Mouse (Mus musculus) heart, adult 2 months (tissue): ENCODE results near the gene Lenep. TPM values are rescaled to one million over a fixed set of nuclear protein-coding genes. Genes with fewer than 3 reads are reported as not detected.

Source experiments
- DNase-seq, 2 experiments: peaks; one replicate each; pipeline ENCODE4 v3.0.0; 2021
- H3K27ac ChIP-seq: fragments of 200-600 bp; 2 replicates; pipeline ENCODE4 v1.8.1; 2022
- H3K27me3 ChIP-seq: fragments of 200-500 bp; 2 replicates; pipeline ENCODE4 v1.6.1; 2012; ENCODE audit warnings: mild to moderate bottlenecking, low read length, inconsistent platforms, mixed read lengths; ENCODE audit not compliant: control insufficient read depth, insufficient read depth
- H3K36me3 ChIP-seq: fragments of 200-500 bp; 2 replicates; pipeline ENCODE4 v1.6.1; 2012; ENCODE audit warnings: low read length, inconsistent platforms; ENCODE audit not compliant: control insufficient read depth, insufficient read depth
- H3K4me1 ChIP-seq: fragments of 200-500 bp; 2 replicates; pipeline ENCODE4 v1.6.1; 2011; ENCODE audit warnings: low read length; ENCODE audit not compliant: control insufficient read depth, insufficient read depth
- H3K4me3 ChIP-seq: fragments of 200-600 bp; 2 replicates; pipeline ENCODE4 v1.8.1; 2022
- H3K79me2 ChIP-seq: fragments of 200-500 bp; replicated peaks from 2 replicates; pipeline ENCODE4 v1.6.1; 2012; ENCODE audit warnings: mild to moderate bottlenecking, inconsistent platforms, low read length, moderate library complexity, mixed read lengths; ENCODE audit not compliant: control insufficient read depth, insufficient read depth
- H3K9ac ChIP-seq: fragments of 200-500 bp; 2 replicates; pipeline ENCODE4 v1.6.1; 2012; ENCODE audit warnings: low read depth, mild to moderate bottlenecking, control low read depth, inconsistent platforms, low read length, mixed read lengths
- CTCF ChIP-seq: fragments of 200-600 bp; IDR thresholded peaks from 2 replicates; pipeline ENCODE4 v1.8.1; 2022; ENCODE audit warnings: antibody characterized with exemption, mild to moderate bottlenecking, moderate library complexity
- EP300 ChIP-seq: fragments of 200-500 bp; IDR thresholded peaks from 2 replicates; pipeline ENCODE4 v1.6.1; 2011; ENCODE audit warnings: low read depth, low read length, control low read depth; ENCODE audit not compliant: insufficient read depth
- POLR2A ChIP-seq: fragments of 200-500 bp; IDR thresholded peaks from 2 replicates; pipeline ENCODE4 v1.6.1; 2011; ENCODE audit warnings: mild to moderate bottlenecking, low read depth, low read length, control low read depth; ENCODE audit not compliant: insufficient read depth
- WGBS: fragments of 180-500 bp; shearing (Covaris S2); methylation state at CpG from one replicate; pipeline ENCODE4 v1.1.7; 2018; 5-methylcytosine and 5-hydroxymethylcytosine counted together
- intact Hi-C: fragments of 180-260 bp; cut with DNase I; formaldehyde crosslinking; loops from one replicate; pipeline ENCODE4 v1.15.1; 2025
- polyA plus RNA-seq: library from polyadenylated mRNA; depleted of rRNA; stranded (reverse); fragments of >200 nt; gene quantifications from 2 replicates; pipeline ENCODE4 v1.2.3, GENCODE M21; 2012
- total RNA-seq, 2 experiments: library from RNA; stranded (reverse); gene quantifications; 2 replicates each; pipeline ENCODE4 v1.2.3; 2021

Gene Lenep
- total and polyA plus RNA-seq, 3 experiments, result 2.1 TPM; not detected in 2

DNA sequence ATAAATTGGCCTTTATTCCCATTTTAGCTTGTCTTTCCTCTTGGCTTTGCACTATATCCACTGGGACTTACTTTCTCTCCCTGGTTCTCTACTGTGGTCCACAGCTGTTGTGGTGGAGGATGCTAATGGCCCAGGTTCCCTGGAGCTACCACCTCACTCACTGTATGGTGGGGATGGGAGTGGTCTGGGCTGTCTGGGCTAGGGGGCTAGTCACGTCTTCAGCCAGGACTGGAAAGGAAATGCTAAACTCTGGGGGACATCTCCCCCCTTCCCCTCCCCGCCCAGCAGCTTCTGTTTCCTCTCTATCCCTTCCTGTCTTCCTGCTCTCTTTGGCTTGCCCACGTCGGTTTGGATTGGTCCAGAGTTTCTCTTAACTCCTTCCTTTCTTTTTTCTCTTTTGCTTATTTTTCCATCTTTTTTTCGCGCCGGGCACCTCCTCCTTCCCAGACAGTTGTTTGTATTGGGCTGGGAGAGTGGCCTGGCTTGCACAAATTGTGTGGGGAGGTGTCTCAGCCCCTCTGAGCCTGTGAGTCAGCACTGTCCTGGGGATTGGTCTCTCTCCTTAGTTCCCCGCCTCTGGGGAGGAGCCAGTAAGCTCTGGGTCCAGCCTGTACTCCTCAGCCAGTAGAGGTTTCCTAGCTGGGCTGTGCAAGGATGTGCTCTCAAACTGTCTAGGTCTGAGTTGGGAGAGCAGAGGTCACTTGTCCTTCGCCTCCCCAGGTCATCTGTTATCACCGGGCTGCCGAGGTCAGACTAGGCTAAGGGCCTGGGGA lies 18.6 kb upstream of the Lenep start:
- Histone ChIP-seq H3K4me3 (peak overlapping the region; percentile 41), H3K27ac (peak overlapping the region; percentile 80), H3K9ac (peak overlapping the region; percentile 59), H3K36me3 (no peaks in the 10 kb centered on the region), H3K79me2 (peaks cover 2% of the 10 kb centered on the region; the same call in 1 of the 2 replicates), H3K27me3 (no peaks in the 10 kb centered on the region), H3K4me1 (peaks cover 8% of the 10 kb centered on the region)
- peak; percentile 84 to 90 for DNase-seq
- intact Hi-C loops, result no loop called here
- TF ChIP-seq POLR2A (peak; percentile 93), CTCF (no peak), EP300 (0 out of 2 replicates have a peak, but pooled peaks have one; percentile 28)
- WGBS, result 12% methylated on average over 11 of the region's 11 CpGs

DNA sequence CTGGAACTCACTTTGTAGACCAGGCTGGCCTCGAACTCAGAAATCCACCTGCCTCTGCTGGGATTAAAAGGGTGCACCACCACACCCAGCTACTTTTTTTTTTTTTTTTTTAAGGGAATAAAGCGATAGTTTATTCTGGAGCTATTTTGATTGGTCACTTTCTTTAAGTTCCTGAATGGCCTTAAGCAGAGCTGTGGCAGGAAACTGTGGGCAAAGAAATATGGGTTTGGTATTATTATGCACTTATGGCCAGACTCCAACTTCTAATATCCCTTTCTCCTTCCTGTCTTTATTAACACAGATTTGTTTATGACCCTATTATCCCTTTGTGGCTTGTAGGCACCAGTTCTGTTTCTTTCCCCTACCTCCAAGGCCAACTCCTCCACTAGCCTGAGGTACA lies 17.8 kb upstream of the Lenep start:
- intact Hi-C loops, result no loop called here
- no peak for DNase-seq
- peak overlapping the region; percentile 80 for H3K27ac ChIP-seq
- H3K4me1 ChIP-seq, result peaks cover 8% of the 10 kb centered on the region
- H3K36me3 ChIP-seq, result no peaks in the 10 kb centered on the region
- H3K79me2 ChIP-seq, result peaks cover 2% of the 10 kb centered on the region; the same call in 1 of the 2 replicates
- TF ChIP-seq CTCF (no peak), EP300 (no peak), POLR2A (no peak)
- no peak overlapping the region for H3K9ac ChIP-seq
- H3K27me3 ChIP-seq, result no peaks in the 10 kb centered on the region
- no peak overlapping the region for H3K4me3 ChIP-seq
- WGBS, result 29% methylated on average over 2 of the region's 2 CpGs

DNA sequence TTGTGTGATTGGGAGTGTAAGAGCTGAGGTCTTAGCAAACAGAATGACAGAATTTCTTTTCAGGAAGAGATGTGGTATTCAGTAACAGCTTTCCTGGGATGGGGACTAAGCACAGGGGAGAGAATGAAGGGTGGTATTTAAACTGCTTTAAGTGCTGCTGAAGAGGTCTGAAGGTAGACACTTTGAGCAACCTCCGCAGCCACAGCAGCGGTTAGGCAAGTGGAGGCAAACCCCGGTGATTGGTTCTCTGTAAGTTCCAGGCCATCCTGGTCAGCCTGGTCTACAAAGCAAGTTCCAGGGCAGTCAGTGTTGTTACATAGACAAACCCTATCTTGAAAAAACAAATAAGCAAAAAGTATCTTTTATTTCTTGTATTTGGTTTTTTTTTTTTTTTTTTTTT lies 17.4 kb upstream of the Lenep start:
- H3K79me2 ChIP-seq, result peaks cover 2% of the 10 kb centered on the region; the same call in 1 of the 2 replicates
- peak overlapping the region; percentile 94 for H3K27ac ChIP-seq
- intact Hi-C loops, result loop anchor here (2.0 kb wide), 1 partner anchor 17 kb away; the partner anchor contains the start of gene Pbxip1
- H3K36me3 ChIP-seq, result no peaks in the 10 kb centered on the region
- no peak for DNase-seq
- no peak for TF ChIP-seq CTCF
- TF ChIP-seq POLR2A, result no peak
- TF ChIP-seq EP300, result no peak
- H3K4me3 ChIP-seq, result peak overlapping the region; percentile 88
- H3K27me3 ChIP-seq, result no peaks in the 10 kb centered on the region
- H3K4me1 ChIP-seq, result peaks cover 8% of the 10 kb centered on the region
- H3K9ac ChIP-seq, result peak overlapping the region; percentile 48
- WGBS, result 29% methylated on average over 3 of the region's 3 CpGs

DNA sequence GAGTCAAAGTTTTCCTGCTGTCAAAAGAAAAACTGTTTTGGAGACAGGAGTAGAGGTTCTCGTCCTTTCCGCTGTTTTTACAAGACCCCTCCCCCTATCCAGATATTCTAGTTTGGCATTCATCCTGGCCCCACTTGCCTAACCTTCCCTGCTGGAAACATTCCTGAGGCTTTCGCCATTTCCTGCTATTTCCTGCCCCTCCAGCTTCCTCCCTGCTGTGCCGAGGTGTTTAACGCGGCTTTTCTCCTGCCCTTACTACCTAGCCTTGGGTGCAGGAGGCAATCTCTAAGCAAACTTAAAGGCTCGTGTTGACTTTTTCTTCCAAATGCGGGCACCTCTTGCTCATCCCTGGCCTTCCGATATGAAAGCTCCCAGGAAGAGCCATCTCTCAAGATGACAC lies 17.0 kb upstream of the Lenep start:
- Histone ChIP-seq H3K27me3 (no peaks in the 10 kb centered on the region), H3K79me2 (peaks cover 2% of the 10 kb centered on the region; the same call in 1 of the 2 replicates), H3K27ac (peak overlapping the region; percentile 94), H3K4me1 (peaks cover 8% of the 10 kb centered on the region), H3K4me3 (peak overlapping the region; percentile 88), H3K36me3 (no peaks in the 10 kb centered on the region), H3K9ac (peak overlapping the region; percentile 48)
- peak; percentile 74 to 76 for DNase-seq
- TF ChIP-seq CTCF (no peak), EP300 (peak; percentile 63; the same call in 1 of the 2 replicates), POLR2A (peak; percentile 55)
- intact Hi-C loops, result loop anchor here (2.0 kb wide), 1 partner anchor 17 kb away; the partner anchor contains the start of gene Pbxip1
- 4% methylated on average over 9 of the region's 9 CpGs for WGBS

DNA sequence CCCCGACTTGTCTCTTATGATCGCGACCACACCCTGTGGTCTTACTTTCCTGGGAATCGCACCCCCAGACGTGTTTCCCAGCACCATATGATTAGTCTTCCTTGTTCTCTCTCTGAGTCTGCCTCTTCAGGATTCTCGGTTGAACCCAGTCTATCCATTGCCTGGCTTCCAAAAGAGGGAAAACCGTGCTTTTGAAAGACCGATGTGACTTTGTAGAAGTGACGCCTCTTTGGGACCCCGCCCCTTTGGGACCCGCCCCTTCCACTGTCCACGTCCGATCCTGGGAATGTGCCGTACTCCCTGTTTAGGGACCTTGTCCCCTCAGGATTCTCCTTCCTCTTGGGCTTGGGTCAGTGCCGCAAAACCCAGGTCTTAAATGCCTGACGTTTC lies 16.3 kb upstream of the Lenep start:
- TF ChIP-seq POLR2A, result peak; percentile 89
- no peak for TF ChIP-seq CTCF
- TF ChIP-seq EP300, result 0 out of 2 replicates have a peak, but pooled peaks have one; percentile 22
- no peaks in the 10 kb centered on the region for H3K27me3 ChIP-seq
- no peaks in the 10 kb centered on the region for H3K36me3 ChIP-seq
- intact Hi-C loops, result loop anchor here (2.0 kb wide), 1 partner anchor 18 kb away; the partner anchor contains the start of gene Pbxip1
- peak; percentile 82 to 83 for DNase-seq
- peak overlapping the region; percentile 94 for H3K27ac ChIP-seq
- under 1% methylated on average over 16 of the region's 16 CpGs for WGBS
- H3K79me2 ChIP-seq, result peaks cover 2% of the 10 kb centered on the region; the same call in 1 of the 2 replicates
- H3K4me3 ChIP-seq, result peak overlapping the region; percentile 88
- peaks cover 8% of the 10 kb centered on the region for H3K4me1 ChIP-seq
- peak overlapping the region; percentile 48 for H3K9ac ChIP-seq
